Mouse (Mus musculus) urinary bladder, adult 18-20 months (tissue): ENCODE measurements around the gene Bend3.

Experiments
- DNase-seq, 2 experiments: peaks; one replicate each; pipeline ENCODE4 v3.0.0; 2022; ENCODE audit warnings: low spot score in 2 of 2, mixed read lengths in 2 of 2

Bend3 gene

GRCm38 (mm10) chr10:43478751-43479435 is at the start of gene Bend3:
TSS of gene Bend3 (plus strand) at chr10:43478831.
- DNase-seq: peak; percentile 10 to 59

- no peak for DNase-seq
Measured at GRCm38 (mm10) chr10:43430606-43431005, 48.0 kb upstream of the Bend3 start.

- no peak for DNase-seq
Measured at GRCm38 (mm10) chr10:43434326-43434725, 44.3 kb upstream of the Bend3 start.

- DNase-seq: no peak
Measured at GRCm38 (mm10) chr10:43435757-43436156, 42.9 kb upstream of the Bend3 start.

GRCm38 (mm10) chr10:43439492-43439941 is 39.1 kb upstream of the Bend3 start:
- DNase-seq: no peak

GRCm38 (mm10) chr10:43440050-43440449 is 38.6 kb upstream of the Bend3 start:
- DNase-seq: no peak

- no peak for DNase-seq
Measured at GRCm38 (mm10) chr10:43440981-43441740, 37.5 kb upstream of the Bend3 start.

- DNase-seq: no peak
Measured at GRCm38 (mm10) chr10:43448656-43449055, 30.0 kb upstream of the Bend3 start.

- peak; percentile 10 to 41 for DNase-seq
Measured at GRCm38 (mm10) chr10:43451848-43452662, 26.6 kb upstream of the Bend3 start.

- DNase-seq: no peak
Measured at GRCm38 (mm10) chr10:43452663-43452996, 26.0 kb upstream of the Bend3 start.

GRCm38 (mm10) chr10:43454219-43454618 is 24.4 kb upstream of the Bend3 start:
- DNase-seq: no peak

- DNase-seq: no peak
Measured at GRCm38 (mm10) chr10:43454671-43455070, 24.0 kb upstream of the Bend3 start.

GRCm38 (mm10) chr10:43462821-43463220 is 15.8 kb upstream of the Bend3 start:
- no peak for DNase-seq

GRCm38 (mm10) chr10:43463227-43463626 is 15.4 kb upstream of the Bend3 start:
- no peak for DNase-seq

GRCm38 (mm10) chr10:43466223-43466622 is 12.4 kb upstream of the Bend3 start:
- no peak for DNase-seq

GRCm38 (mm10) chr10:43467659-43468058 is 11.0 kb upstream of the Bend3 start:
- DNase-seq: no peak

GRCm38 (mm10) chr10:43468293-43468692 is 10.3 kb upstream of the Bend3 start:
- DNase-seq: no peak

GRCm38 (mm10) chr10:43475376-43475775 is 3.3 kb upstream of the Bend3 start:
- no peak for DNase-seq

- no peak for DNase-seq
Measured at GRCm38 (mm10) chr10:43477459-43477858, 1.2 kb upstream of the Bend3 start.

- DNase-seq: peak; percentile 33 to 45
Measured at GRCm38 (mm10) chr10:43477865-43478681, 558 bp upstream of the Bend3 start.

GRCm38 (mm10) chr10:43479436-43480157 is 966 bp downstream of the Bend3 start:
- peak; percentile 75 to 80 for DNase-seq
